Mouse (Mus musculus): Measurements from ENCODE around the gene E2f2. TPM values are rescaled to one million over a fixed set of nuclear protein-coding genes. Genes with fewer than 3 reads are reported as not detected.

The E2f2 gene
- total and polyA plus RNA-seq, 2 experiments, result 0.46 to 0.76 TPM

DNA sequence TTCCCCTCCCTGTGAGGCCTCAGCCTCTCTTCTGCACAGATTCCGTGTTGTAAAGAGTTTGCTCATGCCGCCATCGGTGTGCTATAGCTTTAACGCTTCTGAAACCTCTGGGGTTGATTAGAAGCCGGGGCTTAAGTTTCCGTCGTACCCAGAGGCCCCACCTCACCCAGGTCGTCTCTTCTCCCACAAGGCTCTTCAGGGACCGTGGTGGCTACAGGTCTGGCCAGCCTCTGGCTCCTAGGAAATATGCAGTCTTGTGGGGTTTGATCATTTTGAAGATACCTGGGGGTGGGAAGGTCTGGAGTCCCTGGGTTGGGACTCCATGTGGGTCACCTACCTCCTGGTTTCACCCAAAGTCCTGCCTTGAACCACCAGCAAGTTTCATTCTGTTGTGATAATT, 23.4 kb downstream of the E2f2 start:
- WGBS, result 90% methylated on average over 9 of the region's 9 CpGs
- H3K4me1 ChIP-seq (ENCODE audit: control insufficient read depth, insufficient read depth, low read length), result no peaks in the 10 kb centered on the region
- TF ChIP-seq POLR2A (IDR thresholded peaks at IDR 0.05; ENCODE audit: extremely low read depth, insufficient read depth, low read length) (no peak), CTCF (IDR thresholded peaks at IDR 0.05; ENCODE audit: low read depth, low read length) (no peak)
- no peaks in the 10 kb centered on the region for H3K79me2 ChIP-seq (ENCODE audit: control insufficient read depth, insufficient read depth, low read length)
- H3K27me3 ChIP-seq (ENCODE audit: control insufficient read depth, insufficient read depth, low read length), result no peaks in the 10 kb centered on the region
- H3K9ac ChIP-seq (ENCODE audit: low read depth, low read length), result no peak overlapping the region
- H3K36me3 ChIP-seq (ENCODE audit: control insufficient read depth, insufficient read depth, low read length), result no peaks in the 10 kb centered on the region
- H3K4me3 ChIP-seq (ENCODE audit: insufficient read depth, low read depth, low read length), result no peak overlapping the region
- H3K27ac ChIP-seq (replicated peaks; ENCODE audit: insufficient read depth, low read depth, low read length), result no peak overlapping the region
- DNase-seq (ENCODE audit: extremely low read depth, low read depth, low spot score), result no peak

DNA sequence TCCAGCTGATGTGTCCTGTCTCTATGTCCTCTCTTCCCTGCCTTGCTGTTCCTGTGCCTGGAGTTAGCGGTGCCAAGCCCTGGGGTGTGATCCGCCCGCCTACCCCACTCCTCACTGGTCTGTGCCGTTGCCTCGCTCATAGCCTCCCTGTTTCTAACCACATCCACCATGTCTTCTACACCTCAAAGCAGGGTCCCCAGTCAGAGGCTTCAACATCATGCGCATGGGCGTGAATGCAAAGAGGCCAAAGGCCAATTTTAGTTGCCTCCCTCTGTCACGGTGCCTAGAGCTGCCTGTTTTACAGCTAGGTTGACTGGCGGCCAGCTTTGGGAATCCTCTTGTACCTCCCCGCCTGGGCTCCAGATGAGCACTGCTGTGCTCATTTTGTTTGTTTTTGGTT, 24.0 kb downstream of the E2f2 start:
- no peak for DNase-seq (ENCODE audit: extremely low read depth, low read depth, low spot score)
- Histone ChIP-seq H3K27ac (replicated peaks; ENCODE audit: insufficient read depth, low read depth, low read length) (no peak overlapping the region), H3K4me3 (ENCODE audit: insufficient read depth, low read depth, low read length) (no peak overlapping the region), H3K4me1 (ENCODE audit: control insufficient read depth, insufficient read depth, low read length) (no peaks in the 10 kb centered on the region), H3K9ac (ENCODE audit: low read depth, low read length) (no peak overlapping the region), H3K79me2 (ENCODE audit: control insufficient read depth, insufficient read depth, low read length) (no peaks in the 10 kb centered on the region), H3K36me3 (ENCODE audit: control insufficient read depth, insufficient read depth, low read length) (no peaks in the 10 kb centered on the region), H3K27me3 (ENCODE audit: control insufficient read depth, insufficient read depth, low read length) (no peaks in the 10 kb centered on the region)
- no peak for TF ChIP-seq POLR2A (IDR thresholded peaks at IDR 0.05; ENCODE audit: extremely low read depth, insufficient read depth, low read length)
- no peak for TF ChIP-seq CTCF (IDR thresholded peaks at IDR 0.05; ENCODE audit: low read depth, low read length)
- WGBS, result 54% methylated on average over 9 of the region's 10 CpGs

DNA sequence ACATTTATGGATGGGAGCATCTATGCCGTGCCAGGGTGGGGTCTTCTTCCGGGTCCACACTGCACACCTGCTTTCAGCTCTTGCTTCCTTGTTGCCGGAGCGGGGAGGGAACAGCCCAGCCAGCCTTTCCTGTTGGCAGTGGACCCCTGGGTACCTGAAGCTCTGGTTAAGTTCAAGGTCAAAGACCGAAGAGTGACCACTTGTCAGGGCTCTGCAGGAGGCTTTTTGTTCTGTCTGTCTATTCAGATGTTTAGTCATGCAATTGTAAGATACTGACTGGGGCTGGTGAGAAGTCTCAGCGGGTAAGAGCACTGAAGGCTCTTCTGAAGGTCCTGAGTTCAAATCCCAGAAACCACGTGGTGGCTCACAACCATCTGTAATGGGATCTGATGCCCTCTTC, 26.7 kb downstream of the E2f2 start:
- 87% methylated on average over 7 of the region's 7 CpGs for WGBS
- Histone ChIP-seq H3K9ac (ENCODE audit: low read depth, low read length) (no peak overlapping the region), H3K4me3 (ENCODE audit: insufficient read depth, low read depth, low read length) (no peak overlapping the region), H3K36me3 (ENCODE audit: control insufficient read depth, insufficient read depth, low read length) (no peaks in the 10 kb centered on the region), H3K79me2 (ENCODE audit: control insufficient read depth, insufficient read depth, low read length) (no peaks in the 10 kb centered on the region), H3K4me1 (ENCODE audit: control insufficient read depth, insufficient read depth, low read length) (no peaks in the 10 kb centered on the region), H3K27me3 (ENCODE audit: control insufficient read depth, insufficient read depth, low read length) (no peaks in the 10 kb centered on the region), H3K27ac (replicated peaks; ENCODE audit: insufficient read depth, low read depth, low read length) (no peak overlapping the region)
- TF ChIP-seq CTCF (IDR thresholded peaks at IDR 0.05; ENCODE audit: low read depth, low read length) (no peak), POLR2A (IDR thresholded peaks at IDR 0.05; ENCODE audit: extremely low read depth, insufficient read depth, low read length) (no peak)
- no peak for DNase-seq (ENCODE audit: extremely low read depth, low read depth, low spot score)

DNA sequence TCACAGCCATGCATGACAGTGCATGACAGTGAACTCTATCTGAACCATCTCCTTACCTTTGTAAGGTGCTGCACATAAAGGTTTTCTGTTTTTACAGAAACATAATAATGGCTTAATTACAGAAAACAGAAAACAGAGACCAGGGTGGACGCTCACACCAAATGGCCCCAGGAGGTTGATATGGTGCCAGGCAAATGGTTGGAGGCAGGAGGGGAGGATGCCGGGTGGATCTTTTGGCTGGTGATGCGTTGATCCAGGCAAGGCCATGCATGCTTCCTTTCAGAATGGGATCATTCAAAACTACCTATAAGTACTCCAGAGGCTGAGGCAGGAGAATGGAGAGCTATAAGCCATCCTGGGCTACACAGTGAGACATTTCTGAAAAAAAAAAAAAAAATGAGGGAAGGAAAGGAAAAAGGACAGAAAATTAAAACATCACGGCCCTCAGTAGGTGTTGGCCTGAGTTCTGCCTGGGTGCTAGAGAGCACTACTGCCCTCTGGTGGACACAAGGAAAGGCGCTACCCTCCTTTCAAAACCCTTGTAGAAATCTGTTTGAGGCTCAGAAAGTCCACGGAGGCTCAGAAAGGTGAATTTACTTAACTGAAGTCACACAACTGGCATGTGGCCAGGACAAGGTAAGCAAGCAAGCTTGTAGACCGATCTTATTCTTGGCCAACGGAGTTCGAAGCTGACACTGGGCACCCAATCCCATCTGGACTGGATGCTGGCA, 27.5 kb downstream of the E2f2 start:
- Histone ChIP-seq H3K79me2 (ENCODE audit: control insufficient read depth, insufficient read depth, low read length) (no peaks in the 10 kb centered on the region), H3K4me1 (ENCODE audit: control insufficient read depth, insufficient read depth, low read length) (peaks cover 2% of the 10 kb centered on the region; the same call in 1 of the 2 replicates), H3K36me3 (ENCODE audit: control insufficient read depth, insufficient read depth, low read length) (no peaks in the 10 kb centered on the region), H3K9ac (ENCODE audit: low read depth, low read length) (no peak overlapping the region), H3K4me3 (ENCODE audit: insufficient read depth, low read depth, low read length) (no peak overlapping the region), H3K27me3 (ENCODE audit: control insufficient read depth, insufficient read depth, low read length) (no peaks in the 10 kb centered on the region), H3K27ac (replicated peaks; ENCODE audit: insufficient read depth, low read depth, low read length) (no peak overlapping the region)
- TF ChIP-seq CTCF (IDR thresholded peaks at IDR 0.05; ENCODE audit: low read depth, low read length), result peak; percentile 89
- no peak for TF ChIP-seq POLR2A (IDR thresholded peaks at IDR 0.05; ENCODE audit: extremely low read depth, insufficient read depth, low read length)
- peak; percentile 51 for DNase-seq (ENCODE audit: extremely low read depth, low read depth, low spot score)
- WGBS, result 24% methylated on average over 9 of the region's 9 CpGs

DNA sequence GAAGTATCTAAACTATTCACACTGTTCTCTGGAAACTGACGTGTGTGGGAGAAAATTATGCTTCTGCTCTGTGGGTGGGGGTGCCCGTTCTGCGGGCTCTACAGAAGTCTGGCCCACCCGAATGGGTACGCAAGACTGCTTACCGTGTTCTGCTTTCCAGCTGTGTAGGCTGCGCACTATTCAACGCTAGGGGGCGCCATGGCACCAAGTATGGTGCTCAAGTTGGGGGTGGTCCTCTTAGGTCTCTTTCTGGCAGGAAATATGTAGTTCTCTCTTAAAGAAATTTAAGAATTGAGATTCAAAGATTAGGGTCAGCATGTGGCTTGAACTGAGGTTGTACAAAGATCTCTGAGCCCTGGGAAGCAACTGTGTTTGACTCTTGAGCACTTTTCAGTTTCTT, 30.3 kb downstream of the E2f2 start:
- WGBS, result 8% methylated on average over 9 of the region's 9 CpGs
- TF ChIP-seq POLR2A (IDR thresholded peaks at IDR 0.05; ENCODE audit: extremely low read depth, insufficient read depth, low read length), result no peak
- TF ChIP-seq CTCF (IDR thresholded peaks at IDR 0.05; ENCODE audit: low read depth, low read length), result peak; percentile 93
- Histone ChIP-seq H3K79me2 (ENCODE audit: control insufficient read depth, insufficient read depth, low read length) (no peaks in the 10 kb centered on the region), H3K4me3 (ENCODE audit: insufficient read depth, low read depth, low read length) (no peak overlapping the region), H3K4me1 (ENCODE audit: control insufficient read depth, insufficient read depth, low read length) (peaks cover 6% of the 10 kb centered on the region; the same call in 1 of the 2 replicates), H3K9ac (ENCODE audit: low read depth, low read length) (no peak overlapping the region), H3K36me3 (ENCODE audit: control insufficient read depth, insufficient read depth, low read length) (no peaks in the 10 kb centered on the region), H3K27me3 (ENCODE audit: control insufficient read depth, insufficient read depth, low read length) (no peaks in the 10 kb centered on the region), H3K27ac (replicated peaks; ENCODE audit: insufficient read depth, low read depth, low read length) (no peak overlapping the region)
- DNase-seq (ENCODE audit: extremely low read depth, low read depth, low spot score), result no peak

DNA sequence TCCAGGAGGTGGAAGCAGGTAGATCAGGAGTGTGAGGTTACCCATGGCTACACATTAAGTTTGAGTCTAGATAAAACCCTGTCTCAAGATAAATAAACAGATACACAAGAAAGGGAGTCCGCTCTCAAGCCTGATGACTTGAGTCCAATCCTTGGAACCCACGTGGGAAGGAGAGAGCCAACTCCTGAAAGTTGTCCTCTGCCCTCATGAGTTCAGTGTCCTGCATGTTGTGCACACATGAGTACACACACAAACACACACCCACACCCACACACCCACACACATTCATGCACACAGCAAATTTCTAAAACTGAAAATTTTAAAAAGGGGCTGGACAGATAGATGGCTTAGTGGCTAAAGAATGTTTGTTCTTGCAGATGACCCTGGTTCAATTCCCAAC, 32.6 kb downstream of the E2f2 start:
- Histone ChIP-seq H3K27ac (replicated peaks; ENCODE audit: insufficient read depth, low read depth, low read length) (no peak overlapping the region), H3K4me3 (ENCODE audit: insufficient read depth, low read depth, low read length) (no peak overlapping the region), H3K9ac (ENCODE audit: low read depth, low read length) (no peak overlapping the region), H3K36me3 (ENCODE audit: control insufficient read depth, insufficient read depth, low read length) (no peaks in the 10 kb centered on the region), H3K4me1 (ENCODE audit: control insufficient read depth, insufficient read depth, low read length) (peaks cover 6% of the 10 kb centered on the region; the same call in 1 of the 2 replicates), H3K79me2 (ENCODE audit: control insufficient read depth, insufficient read depth, low read length) (peaks cover 7% of the 10 kb centered on the region; the same call in 1 of the 2 replicates), H3K27me3 (ENCODE audit: control insufficient read depth, insufficient read depth, low read length) (no peaks in the 10 kb centered on the region)
- WGBS, result 19% methylated on average over 2 of the region's 2 CpGs
- peak; percentile 81 for DNase-seq (ENCODE audit: extremely low read depth, low read depth, low spot score)
- TF ChIP-seq POLR2A (IDR thresholded peaks at IDR 0.05; ENCODE audit: extremely low read depth, insufficient read depth, low read length) (no peak), CTCF (IDR thresholded peaks at IDR 0.05; ENCODE audit: low read depth, low read length) (no peak)
